Mouse (Mus musculus): ENCODE results near the gene Hivep1. TPM values are rescaled to one million over a fixed set of nuclear protein-coding genes. Genes with fewer than 3 reads are reported as not detected.

Gene Hivep1
- polyA plus RNA-seq, 1 experiment from 2014 or later: 12.1 TPM

- Histone ChIP-seq H3K4me2 (no peak overlapping the region), H3K27ac (ENCODE audit: low read depth) (no peak overlapping the region), H3K9me3 (ENCODE audit: low read depth, low read length) (no peaks in the 10 kb centered on the region), H3K36me3 (ENCODE audit: insufficient read depth) (peaks cover 29% of the 10 kb centered on the region), H3K4me3 (ENCODE audit: low read depth, low read length) (no peak overlapping the region), H3K27me3 (ENCODE audit: insufficient read depth, low read length) (no peaks in the 10 kb centered on the region), H3K4me1 (ENCODE audit: insufficient read depth) (no peaks in the 10 kb centered on the region), H3K9ac (no peak overlapping the region)
- no peak for TF ChIP-seq CTCF (IDR thresholded peaks at IDR 0.05; ENCODE audit: low read depth)
- ATAC-seq (ENCODE audit: insufficient read depth) (no peak), DNase-seq (no peak)
- WGBS: 88% methylated on average over 17 of the region's 17 CpGs
These were observed 132.3 kb downstream of the Hivep1 start for GRCm38 (mm10) chr13:42184131-42184530.

DNA sequence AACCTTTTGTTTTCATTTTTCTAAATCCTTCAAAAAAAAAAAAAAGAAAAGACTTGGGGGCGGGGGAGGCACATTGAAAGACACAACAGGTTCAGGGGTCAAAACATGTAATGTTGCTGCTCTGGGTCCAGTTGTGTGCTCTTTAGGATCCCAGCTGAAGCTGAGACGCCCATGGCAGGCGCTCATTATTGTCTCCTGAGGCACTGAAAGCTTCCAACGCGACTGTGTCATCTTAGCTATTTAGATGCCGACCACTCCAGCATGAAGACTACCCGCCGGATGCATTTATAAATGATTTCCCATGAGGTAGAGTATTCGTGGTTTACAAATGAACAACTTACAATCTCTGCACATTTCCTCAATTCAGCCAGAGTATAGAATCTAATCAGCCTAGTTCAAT is 141.2 kb downstream of the Hivep1 start:
- TF ChIP-seq CTCF (IDR thresholded peaks at IDR 0.05; ENCODE audit: low read depth): no peak
- ATAC-seq (ENCODE audit: insufficient read depth) (no peak), DNase-seq (no peak)
- Histone ChIP-seq H3K4me3 (ENCODE audit: low read depth, low read length) (no peak overlapping the region), H3K36me3 (ENCODE audit: insufficient read depth) (no peaks in the 10 kb centered on the region), H3K9me3 (ENCODE audit: low read depth, low read length) (no peaks in the 10 kb centered on the region), H3K9ac (no peak overlapping the region), H3K4me2 (no peak overlapping the region), H3K27ac (ENCODE audit: low read depth) (no peak overlapping the region), H3K4me1 (ENCODE audit: insufficient read depth) (no peaks in the 10 kb centered on the region), H3K27me3 (ENCODE audit: insufficient read depth, low read length) (no peaks in the 10 kb centered on the region)
- WGBS: 35% methylated on average over 9 of the region's 9 CpGs

DNA sequence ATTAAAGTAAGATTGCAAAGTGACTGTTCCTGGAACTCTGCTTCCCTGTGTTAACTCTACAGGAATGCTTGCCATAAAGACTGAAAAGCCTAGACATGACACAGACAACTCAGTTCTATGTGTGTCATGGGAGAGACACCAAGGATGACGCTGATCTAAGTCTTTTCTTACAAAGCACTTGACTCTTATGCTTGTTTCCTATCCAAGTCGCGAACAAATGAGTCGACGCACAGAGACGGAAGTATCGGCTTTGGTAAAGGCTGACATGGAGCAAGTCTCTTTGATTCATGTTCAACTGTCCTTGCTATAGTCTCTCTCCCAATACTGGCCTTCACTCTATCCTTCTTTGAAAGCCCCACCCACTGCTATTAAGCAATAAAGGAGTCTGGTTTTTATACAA is 143.8 kb downstream of the Hivep1 start:
- no peaks in the 10 kb centered on the region for H3K4me1 ChIP-seq (ENCODE audit: insufficient read depth)
- ATAC-seq (ENCODE audit: insufficient read depth): no peak
- H3K4me3 ChIP-seq (ENCODE audit: low read depth, low read length): no peak overlapping the region
- 90% methylated on average over 7 of the region's 7 CpGs for WGBS
- H3K9me3 ChIP-seq (ENCODE audit: low read depth, low read length): no peaks in the 10 kb centered on the region
- no peaks in the 10 kb centered on the region for H3K27me3 ChIP-seq (ENCODE audit: insufficient read depth, low read length)
- H3K36me3 ChIP-seq (ENCODE audit: insufficient read depth): no peaks in the 10 kb centered on the region
- TF ChIP-seq CTCF (IDR thresholded peaks at IDR 0.05; ENCODE audit: low read depth): no peak
- DNase-seq: no peak
- H3K9ac ChIP-seq: no peak overlapping the region
- H3K4me2 ChIP-seq: no peak overlapping the region
- H3K27ac ChIP-seq (ENCODE audit: low read depth): no peak overlapping the region

- no peaks in the 10 kb centered on the region for H3K36me3 ChIP-seq (ENCODE audit: insufficient read depth)
- no peaks in the 10 kb centered on the region for H3K27me3 ChIP-seq (ENCODE audit: insufficient read depth, low read length)
- H3K4me1 ChIP-seq (ENCODE audit: insufficient read depth): no peaks in the 10 kb centered on the region
- no peak overlapping the region for H3K4me2 ChIP-seq
- no peak overlapping the region for H3K4me3 ChIP-seq (ENCODE audit: low read depth, low read length)
- ATAC-seq (ENCODE audit: insufficient read depth) (no peak), DNase-seq (no peak)
- 90% methylated on average over 2 of the region's 2 CpGs for WGBS
- no peaks in the 10 kb centered on the region for H3K9me3 ChIP-seq (ENCODE audit: low read depth, low read length)
- no peak overlapping the region for H3K9ac ChIP-seq
- no peak for TF ChIP-seq CTCF (IDR thresholded peaks at IDR 0.05; ENCODE audit: low read depth)
- H3K27ac ChIP-seq (ENCODE audit: low read depth): no peak overlapping the region
These were observed 145.8 kb downstream of the Hivep1 start for GRCm38 (mm10) chr13:42197656-42198055.

DNA sequence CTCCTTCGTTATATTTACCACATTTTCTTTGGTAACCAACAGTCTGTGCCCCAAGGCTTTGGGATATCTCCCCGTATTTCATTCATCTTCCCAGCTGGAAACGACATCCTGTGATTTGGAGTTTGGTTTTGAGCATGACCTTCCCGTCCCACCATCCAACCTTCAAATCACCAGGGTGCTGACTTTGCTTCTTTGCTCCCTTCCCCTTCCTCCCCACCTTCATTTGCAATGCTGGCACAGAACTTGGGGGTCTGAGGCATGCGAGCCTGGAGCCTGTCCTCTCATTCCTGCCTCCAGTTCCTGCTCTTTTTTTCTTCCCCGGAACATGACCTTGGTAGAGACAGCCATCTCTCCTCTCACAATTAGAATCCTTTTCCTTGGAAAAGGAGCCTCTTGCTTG is 161.7 kb downstream of the Hivep1 start:
- DNase-seq (no peak), ATAC-seq (ENCODE audit: insufficient read depth) (no peak)
- Histone ChIP-seq H3K4me3 (ENCODE audit: low read depth, low read length) (no peak overlapping the region), H3K36me3 (ENCODE audit: insufficient read depth) (no peaks in the 10 kb centered on the region), H3K27ac (ENCODE audit: low read depth) (no peak overlapping the region), H3K27me3 (ENCODE audit: insufficient read depth, low read length) (no peaks in the 10 kb centered on the region), H3K9ac (no peak overlapping the region), H3K9me3 (ENCODE audit: low read depth, low read length) (no peaks in the 10 kb centered on the region), H3K4me1 (ENCODE audit: insufficient read depth) (no peaks in the 10 kb centered on the region), H3K4me2 (no peak overlapping the region)
- no peak for TF ChIP-seq CTCF (IDR thresholded peaks at IDR 0.05; ENCODE audit: low read depth)
- 84% methylated on average over 6 of the region's 6 CpGs for WGBS

- Histone ChIP-seq H3K4me3 (ENCODE audit: low read depth, low read length) (no peak overlapping the region), H3K27me3 (ENCODE audit: insufficient read depth, low read length) (no peaks in the 10 kb centered on the region), H3K9ac (no peak overlapping the region), H3K9me3 (ENCODE audit: low read depth, low read length) (no peaks in the 10 kb centered on the region), H3K27ac (ENCODE audit: low read depth) (no peak overlapping the region), H3K4me1 (ENCODE audit: insufficient read depth) (no peaks in the 10 kb centered on the region), H3K4me2 (no peak overlapping the region), H3K36me3 (ENCODE audit: insufficient read depth) (no peaks in the 10 kb centered on the region)
- TF ChIP-seq CTCF (IDR thresholded peaks at IDR 0.05; ENCODE audit: low read depth): no peak
- DNase-seq (no peak), ATAC-seq (ENCODE audit: insufficient read depth) (no peak)
- WGBS: 85% methylated on average over 7 of the region's 7 CpGs
These were observed 170.6 kb downstream of the Hivep1 start for GRCm38 (mm10) chr13:42222401-42222800.

DNA sequence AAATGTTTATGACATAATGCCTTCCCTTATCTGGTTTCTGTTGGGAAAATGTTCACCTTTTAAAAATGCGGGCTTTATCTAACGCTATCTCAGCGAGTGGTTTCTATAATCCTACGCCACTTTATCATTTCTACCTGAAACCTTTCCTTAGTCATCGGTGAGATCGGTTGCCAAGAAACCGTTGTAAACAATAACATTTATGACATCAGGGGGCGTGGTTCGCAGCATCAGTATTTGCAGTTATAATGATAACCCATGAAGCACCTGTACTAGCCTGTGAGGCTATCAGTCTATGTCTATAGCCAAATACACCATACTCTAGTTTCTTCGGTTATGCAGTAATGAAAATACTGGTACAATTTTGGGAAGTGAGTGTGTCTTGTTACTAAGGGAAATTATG is 177.0 kb downstream of the Hivep1 start:
- no peak for DNase-seq
- TF ChIP-seq CTCF (IDR thresholded peaks at IDR 0.05; ENCODE audit: low read depth): no peak
- no peak overlapping the region for H3K9ac ChIP-seq
- H3K4me1 ChIP-seq (ENCODE audit: insufficient read depth): no peaks in the 10 kb centered on the region
- H3K27ac ChIP-seq (ENCODE audit: low read depth): no peak overlapping the region
- no peak overlapping the region for H3K4me3 ChIP-seq (ENCODE audit: low read depth, low read length)
- no peak for ATAC-seq (ENCODE audit: insufficient read depth)
- H3K9me3 ChIP-seq (ENCODE audit: low read depth, low read length): no peaks in the 10 kb centered on the region
- WGBS: 87% methylated on average over 10 of the region's 10 CpGs
- H3K27me3 ChIP-seq (ENCODE audit: insufficient read depth, low read length): no peaks in the 10 kb centered on the region
- no peaks in the 10 kb centered on the region for H3K36me3 ChIP-seq (ENCODE audit: insufficient read depth)
- H3K4me2 ChIP-seq: no peak overlapping the region
